Mouse (Mus musculus) myocyte (in vitro differentiated cells): ENCODE measurements around the gene 1700025G04Rik. TPM values are rescaled to one million over a fixed set of nuclear protein-coding genes. Genes with fewer than 3 reads are reported as not detected.

ENCODE experiments used
- H3K27me3 ChIP-seq: one replicate; pipeline ENCODE4 v1.6.1; 2011; ENCODE audit not compliant: control insufficient read depth, insufficient read depth, insufficient read length
- H3K36me3 ChIP-seq: one replicate; pipeline ENCODE4 v1.6.1; 2011; ENCODE audit not compliant: control insufficient read depth, insufficient read depth
- H3K4me2 ChIP-seq: one replicate; pipeline ENCODE4 v1.6.1; 2011; ENCODE audit warnings: low read depth, control low read depth
- H3K4me3 ChIP-seq: one replicate; pipeline ENCODE4 v1.5.1; 2011; ENCODE audit warnings: mild to moderate bottlenecking, control low read depth, moderate library complexity
- H3K79me2 ChIP-seq: one replicate; pipeline ENCODE4 v1.6.1; 2011; ENCODE audit not compliant: control insufficient read depth, insufficient read depth
- H3ac ChIP-seq: one replicate; pipeline ENCODE4 v1.6.1; 2011; ENCODE audit not compliant: control insufficient read depth, insufficient read length
- CEBPB ChIP-seq: IDR thresholded peaks from 2 replicates; pipeline ENCODE4 v1.6.1; 2011; ENCODE audit warnings: mild to moderate bottlenecking, moderate library complexity; ENCODE audit not compliant: poor library complexity, insufficient read depth, severe bottlenecking
- E2F4 ChIP-seq: IDR thresholded peaks from one replicate; pipeline ENCODE4 v1.6.1; 2011; ENCODE audit warnings: mild to moderate bottlenecking, control low read depth, moderate library complexity; ENCODE audit not compliant: insufficient read depth
- MAX ChIP-seq: IDR thresholded peaks from one replicate; pipeline ENCODE4 v1.6.1; 2011; ENCODE audit warnings: low read depth, mild to moderate bottlenecking, control low read depth
- MYOD1 ChIP-seq, 3 experiments: IDR thresholded peaks; one replicate each; pipeline ENCODE4 v1.6.1; 2011; ENCODE audit warnings: control low read depth in 2 of 3, low read depth in 2 of 3, mild to moderate bottlenecking in 2 of 3, moderate library complexity in 1 of 3; ENCODE audit not compliant: insufficient read length in 2 of 3, control insufficient read depth in 1 of 3
- MYOG ChIP-seq, 3 experiments: IDR thresholded peaks; one replicate each; pipeline ENCODE4 v1.6.1; 2011; ENCODE audit warnings: control low read depth in 2 of 3, low read depth in 2 of 3, mild to moderate bottlenecking in 2 of 3; ENCODE audit not compliant: insufficient read length in 2 of 3, control insufficient read depth in 1 of 3, insufficient read depth in 1 of 3
- POLR2A ChIP-seq: IDR thresholded peaks from one replicate; pipeline ENCODE4 v1.6.1; 2011; ENCODE audit warnings: low read depth, mild to moderate bottlenecking, control low read depth, moderate library complexity; ENCODE audit not compliant: insufficient read length
- POLR2AphosphoS2 ChIP-seq: IDR thresholded peaks from one replicate; pipeline ENCODE4 v1.6.1; 2011; ENCODE audit warnings: low read depth, control low read depth; ENCODE audit not compliant: insufficient read length
- REST ChIP-seq: IDR thresholded peaks from one replicate; pipeline ENCODE4 v1.6.1; 2011; ENCODE audit warnings: mild to moderate bottlenecking, control low read depth, moderate library complexity; ENCODE audit not compliant: insufficient read depth, insufficient read length
- SRF ChIP-seq: IDR thresholded peaks from one replicate; pipeline ENCODE4 v1.6.1; 2011; ENCODE audit warnings: low read depth; ENCODE audit not compliant: control insufficient read depth, insufficient read length
- TCF12 ChIP-seq: IDR thresholded peaks from one replicate; pipeline ENCODE4 v1.6.1; 2011; ENCODE audit warnings: mild to moderate bottlenecking, control low read depth; ENCODE audit not compliant: poor library complexity, insufficient read depth, severe bottlenecking
- TCF3 ChIP-seq: IDR thresholded peaks from one replicate; pipeline ENCODE4 v1.6.1; 2011; ENCODE audit warnings: low read depth, control low read depth; ENCODE audit not compliant: insufficient read length
- USF1 ChIP-seq: IDR thresholded peaks from one replicate; pipeline ENCODE4 v1.6.1; 2011; ENCODE audit warnings: low read depth, mild to moderate bottlenecking, control low read depth, moderate library complexity
- polyA plus RNA-seq: library from polyadenylated mRNA; unstranded; fragments of >200 nt; fragmentation: generic; extraction: Trizol; gene quantifications from one replicate; pipeline ENCODE4 v1.2.1, GENCODE M21; 2012; ENCODE audit warnings: missing spikeins

The 1700025G04Rik gene
- polyA plus RNA-seq, 1 experiment: 3.3 TPM

DNA sequence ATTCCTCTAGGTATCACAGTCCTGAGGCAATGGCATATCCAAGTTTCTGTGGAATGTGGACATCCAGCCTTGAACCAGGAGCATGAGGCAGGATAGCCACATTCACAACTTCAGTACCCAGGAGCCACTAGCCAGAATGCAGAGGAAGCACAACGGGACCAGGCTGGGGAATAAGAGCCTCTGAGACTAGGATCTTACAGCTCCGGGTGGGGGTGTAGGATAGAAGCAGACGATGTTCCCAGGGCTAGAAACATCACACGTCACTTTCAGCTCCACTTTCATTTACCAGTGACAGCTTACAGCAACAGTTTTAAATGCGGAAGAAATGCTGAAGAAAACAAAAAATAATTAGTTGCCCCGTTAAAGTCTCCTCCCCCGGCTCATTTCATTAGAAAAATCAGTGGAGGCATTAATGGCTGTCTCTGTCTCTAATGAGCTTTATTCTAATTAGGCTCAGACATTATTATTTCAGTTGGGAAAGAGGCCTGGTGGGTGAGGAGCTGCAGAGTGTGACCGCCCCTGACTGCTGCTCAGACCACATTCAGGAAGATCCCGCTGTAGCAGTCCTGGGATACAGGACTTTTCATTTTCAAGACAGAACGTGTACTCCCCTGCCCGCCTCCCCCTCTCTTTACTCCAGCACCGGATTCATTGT is 189.1 kb downstream of the 1700025G04Rik start:
- H3ac ChIP-seq: no peak overlapping the region
- H3K79me2 ChIP-seq: no peaks in the 10 kb centered on the region
- no peaks in the 10 kb centered on the region for H3K27me3 ChIP-seq
- H3K36me3 ChIP-seq: no peaks in the 10 kb centered on the region
- no peak overlapping the region for H3K4me3 ChIP-seq
- no peak for TF ChIP-seq MYOD1 (IDR thresholded peaks at IDR 0.05; ENCODE audit: control insufficient read depth in 1 of 3, insufficient read length in 2 of 3, low read depth in 2 of 3)
- no peak for TF ChIP-seq TCF12
- TF ChIP-seq TCF3: no peak
- no peak for TF ChIP-seq REST
- no peak for TF ChIP-seq POLR2AphosphoS2
- no peak for TF ChIP-seq SRF
- no peak for TF ChIP-seq MAX
- no peak for TF ChIP-seq MYOG (IDR thresholded peaks at IDR 0.05; ENCODE audit: control insufficient read depth in 1 of 3, insufficient read depth in 1 of 3, insufficient read length in 2 of 3, low read depth in 2 of 3)
- no peak for TF ChIP-seq USF1
- TF ChIP-seq E2F4: no peak
- no peak for TF ChIP-seq CEBPB
- no peak for TF ChIP-seq POLR2A
- no peak overlapping the region for H3K4me2 ChIP-seq

DNA sequence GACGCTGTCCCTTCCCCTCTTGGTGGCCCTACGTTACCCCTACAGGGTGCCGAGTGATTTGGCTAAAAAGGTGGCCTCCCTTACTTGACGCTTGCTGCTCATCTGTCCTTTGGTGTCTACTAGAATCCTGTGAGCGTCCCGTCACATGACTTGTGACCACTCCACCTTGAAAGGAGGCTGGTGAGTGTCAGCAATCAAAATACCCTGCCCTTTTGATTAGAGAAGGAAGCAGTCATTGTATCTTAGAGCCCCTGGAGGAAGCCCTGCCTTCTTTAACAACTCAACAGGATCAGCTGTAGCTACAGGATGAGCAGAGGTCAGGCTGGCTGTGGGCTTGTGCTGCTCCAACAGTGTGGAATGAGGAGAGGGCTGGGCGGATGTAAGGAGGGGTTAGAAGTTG is 190.0 kb downstream of the 1700025G04Rik start:
- no peak overlapping the region for H3ac ChIP-seq
- TF ChIP-seq REST: no peak
- TF ChIP-seq E2F4: no peak
- TF ChIP-seq TCF12: no peak
- TF ChIP-seq SRF: no peak
- TF ChIP-seq MYOD1 (IDR thresholded peaks at IDR 0.05; ENCODE audit: control insufficient read depth in 1 of 3, insufficient read length in 2 of 3, low read depth in 2 of 3): no peak
- TF ChIP-seq MAX: no peak
- TF ChIP-seq TCF3: no peak
- TF ChIP-seq CEBPB: no peak
- TF ChIP-seq USF1: no peak
- TF ChIP-seq POLR2A: no peak
- no peak for TF ChIP-seq MYOG (IDR thresholded peaks at IDR 0.05; ENCODE audit: control insufficient read depth in 1 of 3, insufficient read depth in 1 of 3, insufficient read length in 2 of 3, low read depth in 2 of 3)
- no peak for TF ChIP-seq POLR2AphosphoS2
- no peak overlapping the region for H3K4me2 ChIP-seq
- no peaks in the 10 kb centered on the region for H3K79me2 ChIP-seq
- H3K27me3 ChIP-seq: no peaks in the 10 kb centered on the region
- no peaks in the 10 kb centered on the region for H3K36me3 ChIP-seq
- H3K4me3 ChIP-seq: no peak overlapping the region

GRCm38 (mm10) chr1:151895406-151895805 is 194.5 kb downstream of the 1700025G04Rik start:
- no peak overlapping the region for H3K4me3 ChIP-seq
- no peak for TF ChIP-seq USF1
- no peak for TF ChIP-seq E2F4
- H3K27me3 ChIP-seq: no peaks in the 10 kb centered on the region
- no peaks in the 10 kb centered on the region for H3K36me3 ChIP-seq
- no peaks in the 10 kb centered on the region for H3K79me2 ChIP-seq
- no peak overlapping the region for H3K4me2 ChIP-seq
- H3ac ChIP-seq: no peak overlapping the region

GRCm38 (mm10) chr1:151893976-151894375 is 195.9 kb downstream of the 1700025G04Rik start:
- H3K4me3 ChIP-seq: no peak overlapping the region
- H3ac ChIP-seq: no peak overlapping the region
- no peak overlapping the region for H3K4me2 ChIP-seq
- no peaks in the 10 kb centered on the region for H3K36me3 ChIP-seq
- H3K27me3 ChIP-seq: no peaks in the 10 kb centered on the region
- H3K79me2 ChIP-seq: no peaks in the 10 kb centered on the region
- no peak for TF ChIP-seq USF1
- TF ChIP-seq MYOG (IDR thresholded peaks at IDR 0.05; ENCODE audit: control insufficient read depth in 1 of 3, insufficient read depth in 1 of 3, insufficient read length in 2 of 3, low read depth in 2 of 3): no peak
- no peak for TF ChIP-seq CEBPB
- TF ChIP-seq E2F4: no peak
- TF ChIP-seq TCF12: no peak
- no peak for TF ChIP-seq SRF
- no peak for TF ChIP-seq MYOD1 (IDR thresholded peaks at IDR 0.05; ENCODE audit: control insufficient read depth in 1 of 3, insufficient read length in 2 of 3, low read depth in 2 of 3)
- TF ChIP-seq REST: no peak
- no peak for TF ChIP-seq TCF3
- TF ChIP-seq POLR2AphosphoS2: no peak
- TF ChIP-seq POLR2A: no peak
- no peak for TF ChIP-seq MAX

DNA sequence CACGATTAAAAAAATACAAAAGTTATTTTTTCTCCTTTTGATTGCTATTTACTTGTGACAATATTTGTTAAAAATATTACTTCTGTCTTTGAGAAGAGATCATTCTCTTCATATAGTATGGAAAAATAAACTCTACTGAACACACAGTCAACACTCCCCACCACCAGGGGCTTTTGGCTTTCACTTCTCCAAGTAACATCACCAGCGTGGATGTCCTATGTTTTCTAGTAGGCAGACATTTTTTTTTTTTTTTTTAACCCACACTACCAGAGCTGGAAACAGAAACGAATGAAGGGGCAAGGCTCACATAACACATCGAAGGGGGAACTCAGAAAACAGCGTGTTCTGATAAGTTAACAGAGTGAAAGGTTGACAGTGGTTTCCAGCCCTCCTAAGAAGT is 197.9 kb downstream of the 1700025G04Rik start:
- TF ChIP-seq TCF3: no peak
- TF ChIP-seq MAX: no peak
- no peak for TF ChIP-seq TCF12
- TF ChIP-seq SRF: no peak
- no peaks in the 10 kb centered on the region for H3K36me3 ChIP-seq
- H3ac ChIP-seq: no peak overlapping the region
- H3K4me3 ChIP-seq: no peak overlapping the region
- H3K79me2 ChIP-seq: no peaks in the 10 kb centered on the region
- H3K27me3 ChIP-seq: no peaks in the 10 kb centered on the region
- H3K4me2 ChIP-seq: no peak overlapping the region
